Mouse (Mus musculus) ovary, postnatal 10 days (tissue): ENCODE data around the gene Aadacl2.

ENCODE experiments used
- DNase-seq: peaks from one replicate; pipeline ENCODE4 v3.0.0; 2022; ENCODE audit warnings: low spot score

The Aadacl2 gene

DNA sequence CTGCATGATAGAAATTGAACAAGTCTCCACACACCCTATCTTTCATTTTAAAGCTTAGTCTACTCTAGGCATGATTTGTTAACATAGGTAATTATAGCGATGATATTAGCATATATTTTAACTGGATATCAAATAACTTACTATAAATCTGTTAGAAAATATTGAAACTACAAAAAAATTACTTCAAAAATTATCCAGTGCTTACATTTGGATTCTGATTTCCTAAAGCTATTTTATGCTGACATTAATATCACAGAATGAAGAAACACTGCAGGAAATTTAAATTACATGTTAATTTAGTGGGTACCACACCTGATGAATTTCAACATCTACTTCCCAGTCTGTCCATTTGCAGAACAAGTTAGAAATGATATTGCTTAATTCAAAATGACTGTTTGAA lies at the start of gene Aadacl2:
Aadacl2 (plus strand) TSS at position 301 of the 400 bp plus-strand sequence.
- DNase-seq, result no peak

DNA sequence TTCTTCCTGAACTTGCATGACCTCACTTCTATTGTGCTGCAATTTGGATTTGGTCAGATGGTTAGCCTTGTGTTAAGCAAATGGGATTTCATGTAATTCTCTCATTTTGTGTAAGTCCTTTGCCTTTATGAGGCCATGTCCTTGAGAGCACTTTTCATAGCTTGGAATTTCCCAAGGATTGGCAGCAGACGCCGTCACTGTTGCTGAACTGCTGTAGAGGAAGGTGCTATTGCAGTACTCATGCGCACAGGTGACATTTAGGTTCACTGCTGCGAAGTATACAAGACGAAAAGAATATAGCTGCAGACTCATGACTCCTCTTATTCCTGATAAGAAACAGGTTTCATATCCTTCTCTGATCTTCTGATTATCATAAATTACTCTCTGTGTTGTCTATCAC lies 35.7 kb upstream of the Aadacl2 start:
- no peak for DNase-seq

DNA sequence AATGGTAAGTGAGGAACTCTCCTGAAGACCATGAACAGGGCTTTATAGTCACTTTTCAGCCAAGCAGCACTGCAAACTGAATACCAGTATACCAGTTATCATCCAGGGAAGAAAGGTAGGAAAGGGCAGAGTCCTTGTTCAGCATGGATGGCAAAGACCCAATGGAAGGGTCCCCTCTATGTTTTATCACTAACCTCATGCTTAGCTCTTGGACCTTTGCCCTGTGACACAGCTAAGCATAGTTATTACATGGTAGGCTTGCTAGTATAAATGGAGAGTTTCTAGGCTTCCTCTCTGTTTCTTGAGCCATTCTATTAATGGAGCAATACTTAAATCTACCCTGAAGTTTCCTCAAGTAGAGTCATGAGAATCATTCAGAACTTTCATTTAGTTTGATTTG lies 32.0 kb upstream of the Aadacl2 start:
- no peak for DNase-seq

DNA sequence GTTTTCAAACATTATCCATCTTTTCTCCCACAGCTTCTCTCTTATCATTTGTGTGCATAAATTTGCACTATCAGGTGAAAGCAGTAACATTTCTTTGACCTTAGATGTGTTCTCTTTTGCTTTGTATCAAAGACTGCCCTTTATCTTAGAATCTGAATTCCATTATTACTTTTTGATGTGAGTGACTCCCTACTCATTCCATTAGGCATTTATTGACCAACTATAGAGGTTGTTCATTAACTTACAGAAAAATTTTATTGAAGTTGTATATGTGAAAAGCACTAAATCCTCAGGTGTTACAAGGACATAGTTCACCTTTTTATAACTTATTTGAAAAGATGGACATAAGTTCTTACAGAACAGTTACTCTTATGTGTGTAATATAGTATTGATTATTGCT lies 2.9 kb upstream of the Aadacl2 start:
- DNase-seq, result no peak

DNA sequence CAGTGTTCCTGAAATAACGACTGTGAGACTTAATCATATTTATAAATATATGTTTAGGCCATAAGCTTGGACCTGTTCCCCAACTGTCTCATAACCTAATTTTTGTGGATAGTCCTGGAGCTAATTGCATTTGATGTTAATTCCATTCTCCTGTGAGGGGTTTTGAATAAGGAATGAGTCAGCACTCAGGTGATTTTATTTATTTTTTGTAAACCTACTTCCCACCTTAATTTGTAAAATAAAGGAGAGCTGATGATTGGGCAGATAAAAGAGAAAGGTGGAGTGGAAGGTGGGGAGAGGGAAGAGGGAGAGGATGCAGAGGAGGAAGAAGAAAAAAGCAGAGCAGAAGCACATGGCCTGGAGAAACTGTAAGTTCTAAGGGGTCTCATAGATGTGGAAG lies 18.9 kb downstream of the Aadacl2 start, which contains the start of gene Aadac:
Aadac (plus strand) TSS at position 301 of the 400 bp plus-strand sequence.
- no peak for DNase-seq

DNA sequence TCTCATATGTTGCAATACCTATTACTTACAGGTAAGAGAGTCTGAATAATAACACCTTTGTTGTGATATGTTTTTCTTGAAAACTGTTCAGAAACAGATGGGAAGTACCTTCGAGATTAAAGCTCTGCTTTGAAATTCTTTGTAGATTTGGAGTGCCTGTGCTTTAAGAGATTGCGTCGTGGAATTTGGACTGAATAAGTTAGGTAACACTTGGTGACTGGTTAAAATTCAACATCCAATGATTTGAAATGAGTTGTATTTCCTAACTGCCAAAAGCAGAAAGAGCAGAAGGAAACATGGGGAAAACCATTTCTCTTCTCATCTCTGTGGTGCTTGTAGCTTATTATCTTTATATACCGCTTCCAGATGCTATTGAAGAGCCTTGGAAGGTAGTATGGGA lies 25.0 kb downstream of the Aadacl2 start:
- DNase-seq, result no peak

DNA sequence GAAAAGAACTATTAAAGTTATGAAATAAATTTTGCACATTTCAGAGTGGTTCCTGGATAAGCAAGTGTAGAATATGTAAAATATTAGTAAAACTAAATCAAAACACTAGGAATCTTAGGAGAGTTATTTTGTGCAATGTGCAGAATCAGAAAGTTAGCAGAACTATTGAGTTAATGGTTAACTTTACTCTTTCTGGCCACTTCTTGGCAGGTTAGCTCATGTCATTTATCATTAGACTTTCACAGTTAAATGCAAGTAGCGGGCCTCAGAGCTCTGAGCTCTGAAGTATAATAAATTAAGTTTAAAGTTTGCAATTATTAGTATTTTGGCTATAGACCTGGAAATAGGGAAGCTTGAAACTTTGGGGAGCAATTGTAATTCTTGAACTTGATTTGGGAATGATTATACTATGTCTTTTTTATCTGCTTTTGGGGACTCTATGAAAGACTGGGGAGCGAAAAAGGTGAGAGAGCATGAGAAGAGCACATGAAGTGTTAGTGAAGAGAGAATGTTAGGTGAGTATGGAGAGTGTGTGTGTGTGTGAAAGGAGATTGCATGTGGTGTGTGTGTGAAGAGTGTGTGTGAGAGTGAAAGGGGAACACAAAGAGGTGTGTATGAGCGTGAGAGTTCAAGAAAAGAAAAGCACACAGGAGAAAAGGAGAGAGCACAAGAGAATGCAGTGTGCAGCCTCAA lies 39.8 kb downstream of the Aadacl2 start:
- no peak for DNase-seq

DNA sequence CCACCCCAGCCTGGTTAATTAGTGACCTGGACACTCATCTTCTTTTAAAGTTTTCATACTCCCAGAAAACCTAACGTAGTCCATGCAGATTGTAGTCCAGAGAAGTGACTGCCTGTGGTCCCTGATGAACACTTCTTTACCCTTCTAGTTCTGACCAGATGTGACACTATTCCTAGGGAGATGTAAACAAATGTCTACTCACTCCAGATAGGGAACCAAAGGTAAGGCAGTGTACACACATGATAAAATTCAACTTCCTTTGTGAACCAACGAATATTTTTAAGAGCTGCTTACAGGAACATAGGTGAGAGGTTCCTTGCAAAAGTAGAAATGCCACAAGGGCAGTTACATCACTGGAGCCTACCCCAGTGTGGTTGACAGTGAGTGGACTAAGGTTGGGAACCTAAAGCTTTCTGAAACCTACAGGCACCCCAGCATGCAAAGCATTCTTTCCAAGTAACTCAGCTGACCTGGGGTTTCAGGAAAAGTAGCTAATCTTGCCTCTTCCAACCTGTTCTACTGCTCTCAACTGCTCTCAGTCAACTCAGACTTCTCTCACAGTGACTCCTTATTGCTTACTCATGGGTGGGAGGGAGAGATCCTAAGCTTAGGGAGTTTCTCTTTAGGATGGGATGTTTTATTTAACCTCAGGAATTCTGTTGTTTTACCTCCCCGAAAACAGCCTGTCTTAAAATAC lies 46.8 kb downstream of the Aadacl2 start:
- DNase-seq, result no peak

DNA sequence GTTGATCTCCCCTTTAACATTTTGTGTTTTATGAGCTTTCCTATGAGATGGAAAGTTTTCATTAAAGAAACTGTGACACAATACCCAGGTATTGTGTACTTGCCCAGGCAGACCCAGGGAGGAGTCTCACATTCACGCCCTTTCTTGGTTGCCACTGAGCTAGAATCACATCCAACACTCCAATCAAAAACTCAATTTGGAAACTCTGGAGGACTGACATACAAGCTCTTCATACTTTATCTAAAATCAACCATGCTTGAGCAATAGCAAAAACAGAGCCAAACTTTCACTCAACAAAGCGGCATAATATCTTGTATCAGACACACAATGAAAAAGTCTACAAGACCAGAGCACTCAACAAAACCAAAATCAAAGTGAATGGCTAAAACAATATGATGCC lies 47.4 kb downstream of the Aadacl2 start:
- DNase-seq, result no peak

DNA sequence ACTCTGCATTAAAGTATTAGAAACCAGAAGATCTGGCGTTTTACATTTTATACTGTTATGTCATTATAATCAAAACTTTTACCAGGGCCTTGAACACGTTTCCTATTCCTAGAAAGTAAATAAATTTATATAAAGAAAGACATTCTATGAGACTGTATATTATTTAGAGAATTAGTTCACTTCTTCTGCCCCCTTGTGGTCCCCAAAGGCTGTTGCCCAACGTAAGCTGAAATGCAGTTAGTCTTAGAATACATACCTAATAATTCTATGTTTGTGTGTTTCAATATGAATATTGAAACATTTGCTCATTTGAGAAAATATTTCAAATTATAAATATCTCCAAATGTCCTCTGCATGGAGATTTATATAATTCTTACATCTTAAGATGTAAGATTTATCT lies 49.9 kb downstream of the Aadacl2 start:
- DNase-seq, result no peak

DNA sequence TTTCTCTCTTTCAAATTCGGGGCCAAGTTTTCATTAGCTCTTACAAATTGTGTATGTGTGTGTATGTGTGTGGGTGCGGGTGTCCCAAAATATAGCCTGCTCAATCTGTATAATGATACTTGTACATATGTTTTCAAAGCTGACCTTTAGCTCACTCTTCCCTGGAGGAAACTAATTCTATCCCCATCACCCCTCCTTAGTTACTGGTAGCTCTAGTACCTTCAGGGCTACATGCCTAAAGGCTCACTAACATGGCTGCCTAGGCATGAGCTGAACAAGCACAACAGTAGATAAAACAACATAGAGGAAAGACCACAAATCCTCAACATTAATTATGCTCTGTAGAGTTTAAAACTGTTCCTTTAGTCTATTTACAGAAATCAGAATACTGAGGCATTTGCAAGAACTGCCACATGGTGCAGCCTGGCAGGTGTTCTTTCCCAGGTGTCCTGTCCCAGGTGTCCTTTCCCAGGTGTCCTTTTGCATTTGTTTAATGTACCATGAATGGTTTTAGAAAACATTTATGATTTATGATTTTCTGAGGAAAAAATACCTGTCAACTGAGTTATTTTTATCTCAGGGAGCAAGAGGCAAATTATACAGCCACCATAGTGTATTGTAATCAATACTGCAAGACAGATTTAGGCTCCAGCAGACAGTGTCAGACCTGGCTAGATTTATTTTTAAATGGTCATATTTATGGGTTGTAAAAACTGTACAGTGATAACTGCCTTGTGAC lies 50.7 kb downstream of the Aadacl2 start:
- DNase-seq, result no peak

DNA sequence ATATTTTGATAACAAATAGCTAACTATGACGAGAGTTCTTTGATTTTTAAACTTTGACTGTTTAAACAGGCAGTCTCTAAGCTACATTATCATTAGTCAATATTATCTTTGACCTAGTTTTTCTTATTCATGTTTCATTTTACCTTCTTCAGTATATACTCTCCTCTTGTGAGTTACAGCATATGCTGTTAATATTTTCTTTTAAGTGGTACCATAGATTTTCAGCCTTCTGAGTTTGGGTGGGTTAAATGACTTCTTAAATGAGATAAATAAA lies 51.2 kb downstream of the Aadacl2 start:
- DNase-seq, result no peak
